Mouse (Mus musculus) E14TG2a.4 (cell line): ENCODE measurements at regions not wholly inside any gene's neighbourhood (a gene's known extent, or its start where the extent isn't known, plus 50 kb on each side); places are given as distances from the start of the nearest gene placed in this dataset.

Experiments
- CTCF ChIP-seq: conservative IDR thresholded peaks from 2 replicates; pipeline ENCODE4 v1.5.1; 2014; ENCODE audit warnings: low read length
- NANOG ChIP-seq: IDR thresholded peaks from 2 replicates; pipeline ENCODE4 v1.6.1; 2014; ENCODE audit warnings: borderline replicate concordance, low read length, mixed read lengths

DNA sequence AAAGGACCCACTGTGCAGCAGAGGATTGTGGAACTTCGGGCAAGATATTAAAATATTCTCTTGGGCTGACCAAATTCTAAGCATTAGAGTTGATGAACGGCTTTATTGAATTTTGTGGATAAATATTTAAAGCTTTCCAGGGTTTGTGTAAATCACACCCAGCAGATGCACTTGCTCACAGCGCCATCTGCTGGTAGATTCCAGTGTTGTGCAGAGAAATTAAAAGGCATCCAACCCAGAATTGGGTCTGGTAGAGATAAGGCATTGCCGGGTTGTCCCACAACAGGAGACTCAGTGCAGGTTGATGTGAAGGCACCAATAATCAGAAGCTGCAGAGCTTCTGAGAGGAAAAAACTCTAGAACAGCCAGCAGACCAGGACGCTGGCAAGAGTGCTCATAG, 108.7 kb downstream of the Gm19935 start:
- TF ChIP-seq CTCF, result peak; percentile 61
- no peak for TF ChIP-seq NANOG
